Mouse (Mus musculus) kidney, adult 9 months (tissue): Measurements from ENCODE around the gene St3gal6.

Experiments
- DNase-seq: peaks from one replicate; pipeline ENCODE4 v3.0.0; 2022

St3gal6 gene

DNA sequence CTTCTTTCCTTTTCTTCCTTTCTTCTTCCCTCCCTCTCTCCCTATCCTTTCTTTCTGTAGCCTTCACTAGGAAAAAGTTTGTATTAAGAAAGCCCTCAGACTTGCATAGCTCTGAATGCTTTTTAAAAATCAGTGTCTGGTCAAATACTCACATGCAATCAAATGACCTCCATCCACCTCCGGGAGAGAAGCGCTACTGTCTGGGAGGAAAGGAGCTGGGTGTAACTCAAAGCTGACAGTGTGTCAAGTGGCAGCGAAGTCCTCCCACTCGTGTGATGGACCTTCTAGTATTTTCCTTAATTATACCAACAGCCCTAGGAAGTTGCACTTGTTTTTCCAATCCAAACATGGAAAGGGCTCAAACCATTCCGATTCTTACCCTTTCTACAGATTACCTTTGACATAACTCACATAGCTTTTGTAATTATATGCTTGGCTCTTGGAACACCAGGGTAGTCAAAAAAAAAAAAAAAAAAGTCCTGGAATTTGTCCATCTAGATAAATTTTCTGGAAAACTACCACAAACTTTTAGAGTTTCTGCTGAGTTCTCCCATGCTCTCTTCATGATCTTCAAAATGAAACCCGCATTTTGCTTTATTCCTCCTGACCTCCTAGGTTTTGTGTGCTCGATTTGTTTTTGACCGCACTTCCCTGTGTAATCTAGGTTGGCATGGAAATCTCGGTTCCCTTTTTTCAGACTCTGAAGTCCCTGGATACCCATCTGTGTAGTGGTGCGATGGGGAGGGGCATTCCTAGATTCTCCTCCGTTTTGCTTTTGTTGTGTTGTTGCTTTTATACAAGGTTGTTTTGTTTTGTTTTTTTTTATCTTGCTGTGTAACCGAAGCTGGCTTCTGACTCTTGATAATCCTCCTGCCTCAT, at the start of gene St3gal6:
St3gal6 (minus strand) TSS at position 272 of the 879 bp plus-strand sequence.
- DNase-seq: no peak

DNA sequence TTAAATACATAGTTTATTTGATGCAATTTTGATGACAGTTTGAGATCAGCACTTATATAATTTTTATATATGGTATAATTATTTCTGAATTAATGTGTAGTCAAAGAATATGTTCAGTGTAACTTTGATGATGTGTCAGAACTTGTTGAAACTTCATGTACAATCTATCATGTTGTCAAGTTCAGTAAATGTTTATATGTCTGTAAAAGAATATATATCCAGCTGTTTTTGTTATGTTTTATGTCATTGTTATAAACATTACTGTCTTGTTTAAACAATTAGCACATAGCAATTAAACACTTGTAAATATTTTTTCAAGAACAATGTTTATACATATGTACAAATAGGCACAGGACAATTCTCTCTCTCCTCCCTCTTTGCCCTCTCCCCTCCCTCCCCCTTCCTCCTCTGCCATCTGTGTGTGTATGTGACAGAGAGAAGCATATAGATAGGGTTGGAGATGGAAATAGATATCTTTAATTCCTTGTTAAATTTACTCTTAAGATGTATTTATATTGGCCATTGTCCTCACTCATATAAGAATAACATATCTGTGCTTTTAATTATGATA, 46.7 kb upstream of the St3gal6 start:
- no peak for DNase-seq

DNA sequence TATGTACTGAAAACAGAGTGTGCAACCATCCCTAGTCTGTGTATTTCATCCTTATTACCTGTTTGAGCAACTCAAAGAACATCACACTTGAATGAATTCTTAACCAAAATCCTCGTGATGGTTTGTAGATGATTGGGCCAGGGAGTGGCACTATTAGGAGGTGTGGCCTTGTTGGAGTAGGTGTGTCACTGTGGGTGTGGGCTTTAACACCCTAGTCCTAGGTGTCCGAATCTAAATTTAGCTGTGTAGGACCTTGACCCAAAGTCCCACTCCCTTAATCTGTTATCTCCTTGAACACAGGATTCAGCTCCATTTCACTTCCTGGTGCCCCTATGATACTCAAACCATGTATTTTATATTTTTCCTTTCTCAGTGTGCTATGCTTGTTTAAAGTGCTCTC, 37.2 kb upstream of the St3gal6 start:
- DNase-seq: no peak

DNA sequence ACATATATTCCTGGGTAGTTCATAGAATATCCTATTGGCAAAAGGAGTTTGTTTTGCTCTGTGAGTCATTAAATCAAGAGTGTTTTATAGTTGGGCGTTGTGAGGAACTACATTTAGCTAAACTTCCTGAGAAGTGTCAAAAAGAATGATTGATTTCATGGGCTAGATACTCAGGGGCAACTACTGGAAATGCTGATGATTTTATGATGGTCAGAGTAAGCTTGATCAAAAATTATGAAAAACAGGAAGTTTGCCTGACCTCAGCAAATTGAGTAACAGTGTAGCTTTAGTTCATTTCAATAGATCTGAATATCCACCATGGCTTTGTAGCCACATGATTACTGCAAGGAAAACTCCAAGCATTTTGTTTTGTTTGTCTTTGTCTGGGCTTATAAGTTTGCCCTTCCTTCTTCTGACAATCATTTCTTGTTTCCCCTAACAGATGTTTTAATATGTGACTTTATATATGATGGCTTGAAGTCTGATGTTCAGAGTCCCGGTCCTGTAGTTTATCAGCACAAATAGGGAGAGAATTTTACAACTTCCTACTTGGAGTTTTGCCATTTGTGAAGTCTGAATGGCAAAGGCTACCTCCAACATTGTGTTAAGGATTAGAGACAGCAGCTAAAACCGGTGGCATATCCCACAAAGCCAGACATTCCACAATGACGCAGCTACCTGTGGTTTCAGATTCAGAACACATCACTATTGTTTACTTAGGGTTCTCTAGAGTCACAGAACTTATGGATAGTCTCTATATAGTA, 32.2 kb upstream of the St3gal6 start:
- no peak for DNase-seq

DNA sequence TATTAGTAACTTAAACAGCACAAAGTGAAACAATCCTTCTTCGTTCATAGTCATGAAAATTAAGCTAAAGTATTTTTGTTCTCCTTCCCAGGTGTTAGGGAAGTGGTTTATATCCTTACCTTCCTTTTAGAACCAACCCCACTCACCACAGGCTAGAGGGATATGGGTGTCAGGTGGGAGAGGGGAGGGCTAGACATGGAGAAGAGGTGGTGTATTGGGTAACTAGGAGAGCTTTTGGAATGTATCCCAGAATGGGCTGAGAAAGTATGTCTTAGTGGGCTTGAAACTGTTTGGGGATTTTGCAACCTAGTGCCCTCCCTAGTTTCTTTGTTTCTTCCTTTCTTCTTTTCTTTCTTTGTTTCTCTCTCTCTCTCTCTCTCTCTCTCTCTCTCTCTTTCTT, 30.6 kb upstream of the St3gal6 start:
- no peak for DNase-seq

DNA sequence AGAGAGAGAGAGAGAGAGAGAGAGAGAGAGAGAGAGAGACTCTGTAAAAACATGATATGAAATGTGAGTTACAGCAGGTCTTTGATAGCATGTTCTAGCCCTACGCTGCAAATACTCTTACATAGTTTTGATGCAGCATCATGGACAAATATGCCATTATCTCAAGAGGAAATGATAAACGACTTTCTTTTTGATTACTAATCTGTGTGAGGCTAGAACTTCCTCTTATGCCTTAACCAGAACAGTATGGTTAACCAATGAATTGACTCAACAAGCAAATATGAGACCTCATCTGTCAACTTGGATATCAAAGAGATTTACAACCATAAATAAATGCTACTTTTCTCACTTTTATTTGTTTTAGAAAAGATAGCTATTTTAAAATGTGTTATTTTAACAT, 24.0 kb upstream of the St3gal6 start:
- DNase-seq: no peak

DNA sequence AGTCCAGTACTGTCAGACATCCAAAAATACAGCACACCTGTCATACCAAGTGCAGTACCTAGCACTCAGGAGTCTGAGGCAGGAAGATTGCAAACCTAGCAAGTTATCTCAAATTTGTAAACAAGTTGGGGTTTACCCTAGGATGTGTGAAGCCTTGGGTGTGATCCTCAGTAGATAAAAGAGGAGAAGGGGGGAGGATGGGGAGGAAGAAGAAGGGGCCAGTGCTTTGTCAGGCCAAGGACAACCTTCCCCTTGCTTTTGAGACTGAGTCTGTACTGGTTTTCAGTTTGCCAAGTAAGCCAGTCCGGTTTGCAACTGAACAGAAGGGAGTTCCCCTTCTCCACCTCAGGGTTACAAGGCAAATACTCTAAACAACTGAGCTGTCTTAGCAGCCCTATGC, 22.1 kb upstream of the St3gal6 start:
- DNase-seq: no peak

GRCm38 (mm10) chr16:58539490-58539889, 15.4 kb upstream of the St3gal6 start:
- no peak for DNase-seq

DNA sequence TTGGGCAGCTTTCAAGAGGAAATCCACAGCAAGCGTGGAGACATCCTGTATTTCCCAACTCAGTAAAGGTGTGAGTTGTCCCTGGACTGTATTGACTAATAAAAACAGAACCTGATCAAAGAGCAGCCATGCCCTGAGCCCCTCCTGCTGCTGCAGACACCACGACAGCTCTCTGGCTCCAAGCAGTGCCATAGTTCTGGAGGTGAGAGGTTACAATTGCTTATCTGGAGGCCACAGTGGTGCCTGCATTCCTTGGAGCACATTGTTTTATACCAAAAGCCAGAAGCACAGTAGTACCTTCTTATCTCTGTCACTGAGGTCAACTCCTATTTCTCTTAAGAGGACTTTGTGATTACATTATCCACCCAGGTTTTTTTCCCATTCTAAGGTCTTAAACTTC, 15.0 kb upstream of the St3gal6 start:
- no peak for DNase-seq

DNA sequence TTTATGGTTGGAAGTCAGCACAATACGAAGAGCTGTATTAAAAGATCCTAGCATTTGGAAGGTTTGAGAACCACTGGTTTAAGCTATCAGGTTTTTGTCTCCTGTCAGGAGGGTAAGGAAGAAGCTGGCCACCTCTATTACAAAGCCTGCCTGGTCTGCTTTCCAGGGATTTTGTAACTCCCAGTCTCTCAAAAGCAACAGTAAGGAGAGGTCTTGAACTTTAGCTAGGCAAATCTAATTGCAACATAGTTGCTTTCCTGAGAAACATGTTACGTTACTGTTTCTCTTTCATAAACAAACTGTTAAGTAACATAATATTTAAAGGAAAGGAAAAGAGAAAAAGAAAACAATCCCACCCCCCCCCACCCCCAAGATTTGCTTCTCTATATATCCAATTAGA, 12.0 kb upstream of the St3gal6 start:
- DNase-seq: no peak

DNA sequence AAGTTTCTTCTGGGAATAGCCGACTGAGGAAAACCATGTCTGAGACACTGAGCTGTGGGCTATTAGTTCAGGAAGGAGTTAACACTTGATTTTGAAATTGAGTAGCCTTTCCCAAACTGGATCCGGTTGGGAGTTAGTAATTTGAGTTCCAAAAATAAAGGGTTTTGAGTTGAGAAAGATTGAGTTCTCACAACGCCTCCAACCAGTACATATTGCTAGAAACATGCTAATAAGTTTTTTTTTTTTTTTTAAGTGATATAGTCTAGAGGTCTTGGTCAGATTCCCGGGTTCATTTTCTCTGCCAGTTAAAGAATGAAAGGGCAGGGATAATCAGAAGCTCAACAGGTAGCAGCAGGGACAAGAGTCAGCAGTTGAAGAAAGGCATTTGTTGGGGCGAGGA, 11.2 kb upstream of the St3gal6 start:
- DNase-seq: no peak

DNA sequence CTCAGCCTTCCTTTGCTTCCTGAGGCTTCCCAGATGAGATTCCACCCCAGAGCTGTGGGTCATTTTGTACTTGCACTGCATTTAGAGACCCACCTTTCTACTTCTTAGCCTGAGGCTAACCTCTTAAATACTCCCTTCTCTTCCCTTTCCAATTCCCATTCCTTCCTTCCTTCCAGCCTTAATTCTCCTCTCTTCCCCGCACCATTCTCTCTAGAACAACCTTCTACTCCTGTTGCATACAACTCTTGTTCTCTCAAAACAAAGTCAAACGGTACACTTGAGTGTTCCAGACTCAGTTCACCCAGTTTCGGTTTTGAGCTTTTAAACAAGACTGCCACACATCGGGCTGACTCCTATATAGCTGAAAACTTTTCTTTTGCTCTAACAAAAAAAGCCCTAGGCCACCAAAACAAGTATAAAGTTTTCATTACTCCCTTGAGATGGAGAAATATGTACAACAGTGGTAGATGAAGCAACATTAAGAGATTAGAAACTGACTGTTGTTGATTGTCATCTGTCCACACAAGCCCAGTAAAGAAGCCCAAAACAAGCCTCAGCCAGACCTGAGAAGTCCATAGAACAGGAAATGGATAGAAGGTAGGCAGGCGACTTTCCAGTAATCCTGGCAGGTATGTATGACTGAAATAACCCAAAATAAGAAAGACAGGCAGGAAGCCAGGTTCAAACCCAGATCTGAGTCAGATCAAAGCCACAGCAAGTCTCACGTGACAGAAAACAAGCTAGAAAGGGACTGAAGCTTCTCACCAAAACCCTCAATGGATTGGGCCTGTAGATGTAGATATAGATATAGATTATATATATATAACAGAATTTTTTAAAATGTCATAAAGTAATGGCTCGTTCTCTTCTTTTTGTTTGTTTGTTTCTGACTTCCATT, 10.5 kb upstream of the St3gal6 start:
- DNase-seq: no peak

DNA sequence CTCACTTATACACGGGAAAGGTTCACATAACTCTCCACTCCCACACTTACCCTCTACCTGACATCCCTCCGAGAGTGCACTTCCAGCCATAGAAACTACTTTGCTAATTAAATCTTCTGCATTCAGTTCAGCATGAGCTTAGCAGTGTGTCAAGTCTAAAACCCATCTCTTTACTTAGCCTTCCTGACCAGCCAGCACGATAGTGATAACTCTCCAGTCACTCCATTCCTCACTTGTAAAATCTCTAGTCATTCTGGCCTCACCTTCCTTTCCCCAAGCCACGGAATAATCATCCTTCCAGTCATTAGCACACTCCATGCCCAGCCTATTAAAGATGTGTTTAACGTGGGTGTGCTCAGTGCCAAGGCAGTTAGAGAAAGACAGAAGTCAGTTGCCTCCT, 9.7 kb upstream of the St3gal6 start:
- no peak for DNase-seq

GRCm38 (mm10) chr16:58533254-58533653, 9.2 kb upstream of the St3gal6 start:
- no peak for DNase-seq

- no peak for DNase-seq
Observed at GRCm38 (mm10) chr16:58532511-58532910, 8.5 kb upstream of the St3gal6 start.

DNA sequence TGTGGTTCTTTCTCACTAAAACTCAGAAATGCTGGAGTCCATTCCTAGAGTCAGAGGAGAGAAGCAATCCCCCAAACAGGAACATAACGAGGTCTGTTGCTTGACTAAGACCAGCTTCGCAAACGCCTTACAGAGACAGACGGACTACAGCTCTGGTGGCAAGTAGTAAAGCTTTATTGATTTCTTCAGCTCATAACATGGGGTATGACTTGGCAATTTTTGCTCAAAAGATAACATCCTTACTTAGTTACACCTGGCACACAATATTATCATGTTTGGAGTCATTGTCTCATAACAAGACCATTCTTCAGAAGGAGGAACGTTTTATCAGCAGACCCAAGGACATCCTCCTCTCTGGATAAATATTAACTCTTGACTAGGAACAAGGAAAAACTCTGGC, 3.8 kb upstream of the St3gal6 start:
- DNase-seq: no peak

DNA sequence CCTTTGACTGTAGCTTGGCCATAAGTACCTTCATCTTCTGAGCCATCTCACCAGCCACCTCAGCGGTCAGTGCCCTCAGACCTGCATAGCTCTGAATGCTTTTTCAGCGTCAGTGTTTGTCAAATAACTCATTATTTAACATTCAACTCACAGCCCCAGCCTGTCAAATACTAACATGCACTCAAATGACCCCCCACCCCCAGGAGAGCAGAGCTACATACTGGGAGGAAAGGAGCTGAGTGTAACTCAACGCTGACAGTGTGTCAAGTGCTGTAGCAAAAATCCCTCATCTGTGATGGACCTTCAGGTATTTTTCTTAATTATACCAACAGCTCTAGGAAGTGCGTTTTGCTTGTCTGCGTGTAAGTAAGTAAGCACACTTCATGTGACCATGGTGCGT, 2.7 kb upstream of the St3gal6 start:
- no peak for DNase-seq

DNA sequence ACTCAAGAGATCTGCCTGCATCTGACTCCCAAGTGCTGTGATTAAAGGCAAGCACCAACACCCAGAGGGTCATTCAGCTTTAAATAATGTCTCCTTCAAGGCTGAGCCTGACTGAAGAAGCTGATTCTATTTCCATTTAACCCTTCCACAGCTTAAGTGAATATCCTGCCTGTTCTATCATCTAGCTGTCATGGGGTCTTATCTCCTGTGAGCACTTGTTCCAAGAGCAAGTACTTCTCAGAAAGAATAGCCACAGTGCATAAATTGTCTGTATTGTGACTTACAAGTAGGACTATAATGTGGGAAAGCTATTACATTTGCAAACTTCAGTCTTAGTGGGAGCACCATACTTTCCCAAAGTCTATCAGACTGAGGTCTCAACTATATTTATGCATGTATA, 1.8 kb upstream of the St3gal6 start:
- DNase-seq: no peak

DNA sequence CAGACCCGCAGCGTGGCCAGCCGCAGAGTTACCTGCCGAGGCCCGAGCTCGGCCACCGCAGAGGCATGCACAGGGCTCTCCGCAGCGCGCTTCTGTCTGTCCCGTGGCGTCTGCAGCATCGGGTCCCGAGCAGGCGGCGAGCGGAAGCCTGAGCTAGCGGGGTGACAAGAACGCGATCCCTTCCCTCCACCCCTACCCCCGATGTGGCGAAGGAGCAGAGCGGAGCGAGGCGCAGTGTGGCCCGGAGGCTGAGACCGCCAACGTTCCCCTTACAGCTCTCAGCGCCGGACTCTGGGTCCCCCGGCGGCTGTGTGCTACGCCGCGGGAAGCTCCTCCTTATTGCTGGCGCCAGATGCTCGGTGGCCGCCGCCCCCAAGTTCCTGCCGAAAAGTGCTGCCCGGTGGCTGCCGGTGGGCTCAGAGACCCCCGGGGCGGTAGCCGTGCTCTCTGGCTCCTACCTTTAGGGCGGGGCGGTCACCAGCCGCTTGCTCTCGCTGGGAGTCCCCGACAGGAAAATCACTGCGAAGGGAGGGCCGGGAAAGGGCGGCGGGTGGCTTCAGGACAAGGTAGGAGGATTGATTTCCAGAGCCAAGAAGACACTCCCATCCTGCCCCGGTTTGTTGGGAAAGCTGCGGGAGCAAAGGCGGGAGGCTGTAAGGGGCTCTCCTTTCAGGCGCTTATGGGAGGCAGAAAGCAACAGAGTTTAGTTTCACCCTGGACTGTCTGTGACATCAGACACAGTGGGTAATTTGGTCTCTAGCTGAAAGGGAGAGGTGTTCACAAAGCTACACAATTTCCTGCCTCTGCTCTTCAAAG, 791 bp downstream of the St3gal6 start:
- DNase-seq: peak; percentile 78

DNA sequence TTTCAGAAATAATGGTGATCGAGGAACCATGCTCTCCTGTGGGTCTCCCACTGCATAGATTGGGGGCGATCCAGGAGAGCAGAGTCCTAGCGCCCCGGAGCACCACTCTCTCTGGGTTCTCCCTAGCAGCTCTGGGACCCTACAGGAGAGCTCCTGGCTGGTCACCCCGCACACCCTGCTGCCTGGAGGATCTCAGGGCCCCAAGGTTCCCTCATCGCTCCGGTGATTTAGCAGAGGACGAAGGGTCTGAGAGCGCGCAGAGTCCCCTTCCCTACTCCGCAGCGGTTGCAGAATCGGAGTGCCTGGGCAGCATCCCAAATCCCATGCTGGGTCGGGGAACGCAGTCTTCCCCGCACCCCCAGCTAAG, 1.4 kb downstream of the St3gal6 start:
- no peak for DNase-seq

DNA sequence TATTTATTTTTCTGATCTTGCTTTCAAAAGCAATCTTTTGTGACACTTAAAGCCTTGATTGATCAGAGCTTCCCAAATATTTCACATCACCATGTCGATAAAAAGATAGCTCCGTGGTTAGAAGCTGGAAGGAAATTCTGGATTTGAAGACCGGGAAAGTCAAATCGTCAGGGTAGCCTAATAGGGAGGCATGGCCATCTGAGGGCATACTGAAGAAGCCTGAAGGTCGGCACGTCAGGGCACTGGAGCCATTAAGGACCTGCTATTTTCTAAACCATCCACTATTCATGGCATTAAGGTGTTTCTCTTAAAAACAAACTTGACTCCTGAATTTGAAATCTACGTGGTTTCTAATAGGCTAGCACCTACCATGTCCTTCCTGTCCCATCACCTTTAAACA, 2.1 kb downstream of the St3gal6 start:
- DNase-seq: no peak

GRCm38 (mm10) chr16:58521182-58521581, 2.9 kb downstream of the St3gal6 start:
- DNase-seq: no peak
